Mouse (Mus musculus) C2C12 (cell line): ENCODE data around the gene Cxcr6. TPM values are rescaled to one million over a fixed set of nuclear protein-coding genes. Genes with fewer than 3 reads are reported as not detected.

Experiments used
- H3K27me3 ChIP-seq: one replicate; pipeline ENCODE4 v1.6.1; 2011; ENCODE audit not compliant: control insufficient read depth, insufficient read depth, insufficient read length
- H3K36me3 ChIP-seq: one replicate; pipeline ENCODE4 v1.6.1; 2011; ENCODE audit not compliant: control insufficient read depth, insufficient read depth
- H3K4me3 ChIP-seq: one replicate; pipeline ENCODE4 v1.5.1; 2011; ENCODE audit warnings: mild to moderate bottlenecking, control low read depth; ENCODE audit not compliant: poor library complexity, insufficient read depth, severe bottlenecking
- H3K79me2 ChIP-seq: one replicate; pipeline ENCODE4 v1.6.1; 2011; ENCODE audit not compliant: control insufficient read depth, insufficient read depth
- H3K79me3 ChIP-seq: one replicate; pipeline ENCODE4 v1.6.1; 2011; ENCODE audit warnings: low read depth, control low read depth
- H3ac ChIP-seq: one replicate; pipeline ENCODE3; 2011; ENCODE audit warnings: low read depth; ENCODE audit not compliant: control insufficient read depth, insufficient read length
- CEBPB ChIP-seq: IDR thresholded peaks from one replicate; pipeline ENCODE4 v1.6.1; 2011; ENCODE audit warnings: low read depth, mild to moderate bottlenecking, control low read depth, moderate library complexity
- CTCF ChIP-seq: IDR thresholded peaks from one replicate; pipeline ENCODE4 v1.5.1; 2011; ENCODE audit not compliant: control insufficient read depth, insufficient read depth, insufficient read length
- FOSL1 ChIP-seq: IDR thresholded peaks from one replicate; pipeline ENCODE4 v1.8.0; 2011; ENCODE audit warnings: mild to moderate bottlenecking, low read length; ENCODE audit not compliant: poor library complexity, insufficient read depth, severe bottlenecking
- MAX ChIP-seq: IDR thresholded peaks from one replicate; pipeline ENCODE4 v1.6.1; 2011; ENCODE audit warnings: mild to moderate bottlenecking, control low read depth
- MYOD1 ChIP-seq: IDR thresholded peaks from one replicate; pipeline ENCODE4 v1.6.1; 2011; ENCODE audit warnings: low read depth; ENCODE audit not compliant: control insufficient read depth, insufficient read length
- MYOG ChIP-seq: IDR thresholded peaks from one replicate; pipeline ENCODE4 v1.6.1; 2011; ENCODE audit not compliant: control insufficient read depth, insufficient read length; ENCODE audit errors: extremely low read depth
- USF1 ChIP-seq: IDR thresholded peaks from one replicate; pipeline ENCODE4 v1.6.1; 2011; ENCODE audit warnings: low read depth, mild to moderate bottlenecking, control low read depth, moderate library complexity
- polyA plus RNA-seq: library from polyadenylated mRNA; unstranded; fragments of >200 nt; fragmentation: generic; extraction: Trizol; gene quantifications from one replicate; pipeline ENCODE4 v1.2.1, GENCODE M21; 2012; ENCODE audit warnings: missing spikeins

Cxcr6 gene
- polyA plus RNA-seq, 1 experiment, result 5.7 TPM

DNA sequence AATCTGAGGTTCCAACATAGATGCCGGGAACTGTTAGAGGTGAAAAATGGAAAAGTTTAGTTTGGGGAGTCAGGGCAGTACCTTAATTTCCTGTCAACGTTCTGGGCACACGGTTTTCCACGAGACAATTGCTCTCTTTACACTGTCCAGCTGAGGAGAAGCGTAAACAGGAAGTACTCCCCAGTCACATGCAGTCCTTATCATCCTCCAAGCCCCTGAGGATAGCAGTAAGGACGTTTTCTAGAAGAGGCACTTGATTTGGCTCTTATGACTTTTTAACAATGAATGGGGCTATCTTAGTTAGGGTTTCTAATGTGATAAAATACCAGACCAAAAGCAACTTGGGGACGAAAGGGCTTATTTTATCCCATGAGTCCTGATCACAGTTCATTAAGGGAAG lies 2.3 kb downstream of the Cxcr6 start:
- no peaks in the 10 kb centered on the region for H3K79me2 ChIP-seq
- no peak overlapping the region for H3ac ChIP-seq
- H3K27me3 ChIP-seq, result no peaks in the 10 kb centered on the region
- no peaks in the 10 kb centered on the region for H3K79me3 ChIP-seq
- no peak for TF ChIP-seq CTCF
- no peak for TF ChIP-seq CEBPB
- TF ChIP-seq USF1, result no peak
- no peak for TF ChIP-seq MYOG
- TF ChIP-seq MAX, result no peak
- TF ChIP-seq FOSL1, result no peak
- no peak for TF ChIP-seq MYOD1
- H3K36me3 ChIP-seq, result peaks cover 17% of the 10 kb centered on the region
- H3K4me3 ChIP-seq, result no peak overlapping the region

DNA sequence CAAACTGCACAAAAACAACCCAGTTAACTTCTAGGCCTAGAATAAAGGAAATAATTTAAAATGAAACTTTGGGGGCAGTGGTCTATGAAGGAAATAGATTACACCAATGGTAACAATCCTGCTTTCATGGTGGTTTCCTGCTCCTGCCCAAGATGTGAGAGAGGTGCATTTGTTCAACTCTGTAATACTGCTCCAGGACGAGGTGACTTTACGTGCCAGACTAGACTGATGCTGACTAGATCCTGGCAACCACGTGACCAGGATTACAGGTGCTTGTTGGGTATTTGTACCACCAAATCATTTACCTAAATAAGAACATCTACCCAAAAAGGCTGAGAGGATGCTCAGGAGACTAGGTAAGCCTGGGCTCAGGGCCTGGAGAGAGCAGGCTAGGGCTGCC lies 5.6 kb downstream of the Cxcr6 start:
- Histone ChIP-seq H3K4me3 (no peak overlapping the region), H3K27me3 (no peaks in the 10 kb centered on the region), H3K36me3 (peaks cover 14% of the 10 kb centered on the region), H3K79me2 (no peaks in the 10 kb centered on the region), H3K79me3 (no peaks in the 10 kb centered on the region), H3ac (no peak overlapping the region)
- TF ChIP-seq FOSL1, result no peak
- peak; percentile 32 for TF ChIP-seq USF1
- TF ChIP-seq MAX, result no peak
- TF ChIP-seq CEBPB, result no peak
- no peak for TF ChIP-seq MYOG
- TF ChIP-seq MYOD1, result no peak
- TF ChIP-seq CTCF, result no peak

DNA sequence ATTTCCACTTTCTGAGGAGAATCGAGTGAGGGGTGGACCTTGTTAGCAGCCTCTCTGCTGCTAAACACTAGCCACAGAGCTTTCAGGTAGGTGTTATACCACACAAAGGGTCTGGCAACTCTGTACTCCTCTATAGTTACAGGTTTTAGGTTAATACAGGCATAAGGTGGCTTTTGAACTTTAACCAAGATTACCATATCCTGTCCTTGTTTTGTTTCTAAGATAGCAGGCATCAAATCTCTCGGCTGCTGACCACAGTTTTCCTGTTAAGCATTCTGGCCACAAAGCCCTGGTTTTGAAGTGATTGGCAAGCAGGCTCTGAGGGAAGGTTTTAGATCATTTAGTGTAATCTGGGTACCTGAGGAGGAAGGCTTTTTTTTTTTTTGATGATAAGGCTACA lies 8.1 kb downstream of the Cxcr6 start:
- Histone ChIP-seq H3ac (no peak overlapping the region), H3K27me3 (no peaks in the 10 kb centered on the region), H3K4me3 (no peak overlapping the region), H3K36me3 (peaks cover 14% of the 10 kb centered on the region), H3K79me3 (no peaks in the 10 kb centered on the region), H3K79me2 (no peaks in the 10 kb centered on the region)
- TF ChIP-seq CTCF (no peak), MYOD1 (no peak), USF1 (no peak), FOSL1 (no peak), CEBPB (no peak), MYOG (no peak), MAX (no peak)

GRCm38 (mm10) chr9:123814821-123815220 lies 8.5 kb downstream of the Cxcr6 start:
- Histone ChIP-seq H3K4me3 (no peak overlapping the region), H3K27me3 (no peaks in the 10 kb centered on the region), H3ac (no peak overlapping the region), H3K79me3 (no peaks in the 10 kb centered on the region), H3K79me2 (peaks cover 3% of the 10 kb centered on the region), H3K36me3 (peaks cover 14% of the 10 kb centered on the region)
- TF ChIP-seq CTCF (no peak), CEBPB (no peak), USF1 (no peak), FOSL1 (no peak), MAX (no peak), MYOG (no peak)

GRCm38 (mm10) chr9:123815444-123815843 lies 9.2 kb downstream of the Cxcr6 start:
- Histone ChIP-seq H3ac (no peak overlapping the region), H3K79me3 (no peaks in the 10 kb centered on the region), H3K36me3 (peaks cover 14% of the 10 kb centered on the region), H3K79me2 (peaks cover 5% of the 10 kb centered on the region), H3K27me3 (no peaks in the 10 kb centered on the region), H3K4me3 (no peak overlapping the region)
- TF ChIP-seq MAX (no peak), MYOG (no peak), CTCF (no peak), FOSL1 (no peak), USF1 (no peak), MYOD1 (no peak), CEBPB (no peak)

- H3K79me3 ChIP-seq, result no peaks in the 10 kb centered on the region
- H3K4me3 ChIP-seq, result no peak overlapping the region
- peaks cover 5% of the 10 kb centered on the region for H3K79me2 ChIP-seq
- no peaks in the 10 kb centered on the region for H3K27me3 ChIP-seq
- peaks cover 15% of the 10 kb centered on the region for H3K36me3 ChIP-seq
- no peak for TF ChIP-seq CTCF
- TF ChIP-seq MYOG, result no peak
- peak; percentile 25 for TF ChIP-seq MAX
- peak; percentile 4 for TF ChIP-seq FOSL1
- TF ChIP-seq MYOD1, result peak; percentile 81
- TF ChIP-seq USF1, result no peak
- no peak for TF ChIP-seq CEBPB
- no peak overlapping the region for H3ac ChIP-seq
These were observed 9.7 kb downstream of the Cxcr6 start for GRCm38 (mm10) chr9:123815996-123816395.
